Mouse (Mus musculus): Measurements from ENCODE around the gene Tle6. TPM values are rescaled to one million over a fixed set of nuclear protein-coding genes. Genes with fewer than 3 reads are reported as not detected.
A peak's percentile ranks its signal among the peaks of the same experiment; 100 is the strongest.
"Not testable (repeated sequence)": the region's sequence is repeated elsewhere in the genome, so short reads cannot be mapped to it uniquely, and the experiment has no call there.

Gene Tle6
- polyA plus RNA-seq, 1 experiment from 2014 or later: 2.8 TPM

DNA sequence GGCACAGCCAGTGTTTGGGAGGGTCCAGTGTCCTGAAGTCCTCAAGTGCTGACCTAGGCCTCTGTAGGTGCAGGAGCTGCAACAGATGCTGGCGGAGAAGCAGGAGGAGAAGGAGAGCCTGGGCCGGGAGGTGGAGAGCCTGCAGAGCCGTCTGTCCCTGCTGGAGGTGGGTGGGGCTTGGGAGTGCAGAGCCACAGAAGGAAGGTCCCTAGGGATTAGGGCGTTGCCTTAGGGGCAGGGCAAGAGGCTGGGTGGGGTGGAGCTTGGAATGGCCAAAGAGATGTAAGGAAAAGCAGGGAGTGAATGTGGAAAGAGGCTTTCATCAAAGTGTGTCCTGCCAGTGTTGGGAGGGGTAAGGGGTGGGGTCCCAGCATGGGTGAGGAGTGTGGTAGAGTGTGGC, 40.0 kb upstream of the Tle6 start:
- not testable (repeated sequence) for H3K4me2 ChIP-seq (replicated peaks); H3K9me3 ChIP-seq; H3K9ac ChIP-seq (replicated peaks); H3K27me3 ChIP-seq; ATAC-seq; H3K4me3 ChIP-seq (replicated peaks); H3K27ac ChIP-seq; H3K36me3 ChIP-seq
- H3K4me1 ChIP-seq (replicated peaks): peaks cover 29% of the 10 kb centered on the region
- 36% methylated on average over 4 of the region's 4 CpGs for WGBS

DNA sequence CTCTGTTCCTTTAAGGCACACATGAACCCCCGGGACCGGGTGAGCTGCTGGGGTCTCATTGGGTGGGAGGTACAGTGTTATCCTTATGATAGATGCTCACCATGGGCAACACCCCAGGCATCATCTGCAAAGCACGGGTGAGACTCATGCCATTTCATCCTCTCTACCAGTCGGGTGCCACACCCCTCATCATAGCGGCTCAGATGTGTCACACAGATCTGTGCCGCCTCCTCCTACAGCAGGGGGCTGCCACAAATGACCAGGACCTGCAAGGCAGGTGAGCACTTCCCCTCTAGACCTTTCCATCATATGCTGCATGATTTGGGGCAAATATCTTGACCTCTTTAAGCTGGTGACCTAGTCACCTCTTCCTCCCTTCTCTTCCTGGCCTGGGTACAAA, 37.2 kb upstream of the Tle6 start:
- H3K4me3 ChIP-seq (replicated peaks): no peak overlapping the region
- H3K9ac ChIP-seq (replicated peaks): 0 out of 2 replicates have a peak overlapping the region, but pooled peaks have one; percentile 26
- H3K27ac ChIP-seq: no peak overlapping the region
- WGBS: 82% methylated on average over 6 of the region's 6 CpGs
- H3K36me3 ChIP-seq: no peaks in the 10 kb centered on the region
- H3K4me2 ChIP-seq (replicated peaks): no peak overlapping the region
- peaks cover 34% of the 10 kb centered on the region for H3K4me1 ChIP-seq (replicated peaks)
- H3K27me3 ChIP-seq: peaks cover 16% of the 10 kb centered on the region; the same call in 1 of the 2 replicates
- ATAC-seq: no peak
- no peaks in the 10 kb centered on the region for H3K9me3 ChIP-seq

GRCm38 (mm10) chr10:81636338-81636737, 35.5 kb upstream of the Tle6 start:
- H3K4me3 ChIP-seq (replicated peaks): no peak overlapping the region
- H3K36me3 ChIP-seq: no peaks in the 10 kb centered on the region
- no peak overlapping the region for H3K4me2 ChIP-seq (replicated peaks)
- no peak for ATAC-seq
- H3K27ac ChIP-seq: no peak overlapping the region
- H3K9ac ChIP-seq (replicated peaks): no peak overlapping the region
- H3K4me1 ChIP-seq (replicated peaks): peaks cover 21% of the 10 kb centered on the region
- H3K9me3 ChIP-seq: no peaks in the 10 kb centered on the region
- 17% methylated on average over 8 of the region's 8 CpGs for WGBS
- peaks cover 19% of the 10 kb centered on the region; the same call in 1 of the 2 replicates for H3K27me3 ChIP-seq

GRCm38 (mm10) chr10:81633253-81634099, 32.6 kb upstream of the Tle6 start:
- peak overlapping the region; percentile 69 for H3K9ac ChIP-seq (replicated peaks)
- H3K27me3 ChIP-seq: peaks cover 20% of the 10 kb centered on the region; the same call in 1 of the 2 replicates
- H3K4me3 ChIP-seq (replicated peaks): peak overlapping the region; percentile 43
- H3K9me3 ChIP-seq: no peaks in the 10 kb centered on the region
- no peaks in the 10 kb centered on the region for H3K36me3 ChIP-seq
- peak overlapping the region; percentile 36; the same call in 1 of the 2 replicates for H3K27ac ChIP-seq
- peaks cover 15% of the 10 kb centered on the region for H3K4me1 ChIP-seq (replicated peaks)
- peak; percentile 88 for ATAC-seq
- peak overlapping the region; percentile 58 for H3K4me2 ChIP-seq (replicated peaks)
- WGBS: 2% methylated on average over 37 of the region's 37 CpGs

DNA sequence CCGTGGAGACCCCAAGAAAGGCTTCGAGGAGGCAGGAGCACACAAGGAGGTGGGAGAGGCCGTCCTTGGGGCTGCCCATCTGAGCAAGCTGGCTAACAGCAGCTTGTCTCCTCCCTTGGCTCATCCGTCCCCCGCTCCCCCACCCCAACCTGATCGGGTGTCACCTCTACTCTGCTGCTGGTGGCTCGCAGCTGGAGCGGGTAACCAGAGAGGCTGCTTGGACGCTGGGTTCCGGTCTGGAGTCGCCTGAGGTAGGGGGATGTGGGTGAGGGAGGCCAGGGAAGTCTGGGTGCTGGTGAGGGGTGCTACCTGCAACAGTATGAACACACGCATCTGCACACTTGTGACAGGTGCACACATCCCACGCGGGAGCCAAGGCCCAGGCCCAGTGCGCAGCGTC, 27.5 kb upstream of the Tle6 start, which contains the start of gene Ankrd24:
Gene Ankrd24 (plus strand): TSS at position 151 of the 400 bp plus-strand sequence.
- Histone ChIP-seq H3K36me3 (peaks cover 23% of the 10 kb centered on the region), H3K4me1 (replicated peaks) (peaks cover 33% of the 10 kb centered on the region), H3K4me3 (replicated peaks) (peak within 1 kb of the TSS; percentile 81), H3K9ac (replicated peaks) (peak within 1 kb of the TSS; percentile 88), H3K27ac (peak within 1 kb of the TSS; percentile 89), H3K9me3 (no peaks in the 10 kb centered on the region), H3K27me3 (0 out of 2 replicates have a peak, but pooled peaks cover 3% of the 10 kb centered on the region), H3K4me2 (replicated peaks) (peak within 1 kb of the TSS; percentile 89)
- 85% methylated on average over 16 of the region's 16 CpGs for WGBS
- ATAC-seq: 0 out of 2 replicates have a peak, but pooled peaks have one; percentile 0

- H3K4me2 ChIP-seq (replicated peaks): peak overlapping the region; percentile 89
- ATAC-seq: peak; percentile 68
- peaks cover 29% of the 10 kb centered on the region for H3K36me3 ChIP-seq
- peak overlapping the region; percentile 89 for H3K27ac ChIP-seq
- H3K27me3 ChIP-seq: 0 out of 2 replicates have a peak, but pooled peaks cover 3% of the 10 kb centered on the region
- WGBS: 68% methylated on average over 7 of the region's 7 CpGs
- peak overlapping the region; percentile 81 for H3K4me3 ChIP-seq (replicated peaks)
- peak overlapping the region; percentile 88 for H3K9ac ChIP-seq (replicated peaks)
- H3K4me1 ChIP-seq (replicated peaks): peaks cover 27% of the 10 kb centered on the region
- no peaks in the 10 kb centered on the region for H3K9me3 ChIP-seq
Observed at GRCm38 (mm10) chr10:81627836-81628220, 27.0 kb upstream of the Tle6 start.

GRCm38 (mm10) chr10:81626994-81627835, 26.3 kb upstream of the Tle6 start, which contains the start of gene Sirt6:
Gene Sirt6, minus strand, starts transcription at chr10:81627797.
- ATAC-seq: peak; percentile 89
- H3K27ac ChIP-seq: peak within 1 kb of the TSS; percentile 89
- 0 out of 2 replicates have a peak, but pooled peaks cover 3% of the 10 kb centered on the region for H3K27me3 ChIP-seq
- no peaks in the 10 kb centered on the region for H3K9me3 ChIP-seq
- 5% methylated on average over 40 of the region's 40 CpGs for WGBS
- H3K4me3 ChIP-seq (replicated peaks): peak within 1 kb of the TSS; percentile 81
- H3K36me3 ChIP-seq: peaks cover 35% of the 10 kb centered on the region
- H3K9ac ChIP-seq (replicated peaks): peak within 1 kb of the TSS; percentile 88
- H3K4me2 ChIP-seq (replicated peaks): peak within 1 kb of the TSS; percentile 89
- peaks cover 26% of the 10 kb centered on the region for H3K4me1 ChIP-seq (replicated peaks)

GRCm38 (mm10) chr10:81626101-81626993, 25.5 kb upstream of the Tle6 start:
- peak; percentile 15; the same call in 1 of the 2 replicates for ATAC-seq
- Histone ChIP-seq H3K4me2 (replicated peaks) (peak overlapping the region; percentile 89), H3K4me3 (replicated peaks) (peak overlapping the region; percentile 81), H3K27me3 (0 out of 2 replicates have a peak, but pooled peaks cover under 1% of the 10 kb centered on the region), H3K9me3 (no peaks in the 10 kb centered on the region), H3K4me1 (replicated peaks) (peaks cover 26% of the 10 kb centered on the region), H3K27ac (0 out of 2 replicates have a peak overlapping the region, but pooled peaks have one; percentile 89), H3K36me3 (peaks cover 43% of the 10 kb centered on the region), H3K9ac (replicated peaks) (peak overlapping the region; percentile 88)
- WGBS: 91% methylated on average over 22 of the region's 22 CpGs

GRCm38 (mm10) chr10:81623441-81623840, 22.6 kb upstream of the Tle6 start:
- Histone ChIP-seq H3K27ac (no peak overlapping the region), H3K9ac (replicated peaks) (no peak overlapping the region), H3K36me3 (peaks cover 55% of the 10 kb centered on the region), H3K9me3 (no peaks in the 10 kb centered on the region), H3K4me2 (replicated peaks) (no peak overlapping the region), H3K4me3 (replicated peaks) (no peak overlapping the region), H3K27me3 (no peaks in the 10 kb centered on the region), H3K4me1 (replicated peaks) (peaks cover 26% of the 10 kb centered on the region)
- 71% methylated on average over 8 of the region's 8 CpGs for whole genome bisulfite sequencing
- no peak for ATAC-seq

DNA sequence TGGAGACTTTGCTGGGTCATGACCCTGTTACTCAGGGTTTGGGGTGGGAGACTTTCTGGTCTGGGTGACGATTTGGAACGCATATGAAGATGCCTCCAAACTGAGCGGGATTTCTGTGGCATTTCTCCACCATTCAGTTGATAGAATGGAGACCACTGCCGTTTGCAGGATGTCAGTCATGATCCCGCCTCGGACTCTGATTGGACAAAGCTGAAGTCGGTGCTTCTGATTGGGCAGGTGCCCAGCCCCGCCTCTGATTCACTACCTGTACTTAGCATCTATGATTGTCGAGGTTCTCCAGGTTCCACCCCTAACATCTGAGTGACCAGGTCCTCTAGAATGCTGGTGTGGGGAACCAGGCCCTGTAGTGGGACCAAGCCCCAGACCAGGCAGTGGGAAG, 19.9 kb upstream of the Tle6 start:
- no peak overlapping the region for H3K27ac ChIP-seq
- 62% methylated on average over 9 of the region's 9 CpGs for WGBS
- peaks cover 5% of the 10 kb centered on the region; the same call in 1 of the 2 replicates for H3K4me1 ChIP-seq (replicated peaks)
- H3K4me2 ChIP-seq (replicated peaks): no peak overlapping the region
- no peak overlapping the region for H3K4me3 ChIP-seq (replicated peaks)
- H3K9me3 ChIP-seq: no peaks in the 10 kb centered on the region
- no peak for ATAC-seq
- peaks cover 55% of the 10 kb centered on the region for H3K36me3 ChIP-seq
- no peak overlapping the region for H3K9ac ChIP-seq (replicated peaks)
- no peaks in the 10 kb centered on the region for H3K27me3 ChIP-seq

DNA sequence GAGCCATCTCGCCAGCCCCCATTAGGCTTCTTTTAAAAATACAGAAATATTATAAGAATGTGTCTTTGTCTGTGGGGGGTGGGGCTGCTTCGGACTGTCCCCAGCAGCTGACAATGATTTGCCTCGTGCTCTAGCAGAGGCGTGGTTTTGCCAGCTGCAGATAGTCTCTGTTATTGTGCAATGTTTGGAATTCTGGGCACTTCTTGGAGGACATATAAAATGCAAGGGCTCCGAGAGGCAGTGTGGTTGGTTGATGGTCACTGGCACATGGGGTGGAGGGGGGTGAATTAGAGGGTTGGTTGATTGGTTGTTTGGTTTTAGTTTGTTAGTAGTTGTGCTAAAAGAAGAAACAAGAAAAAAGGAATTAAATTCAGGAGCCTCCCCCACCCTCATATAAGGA, 19.1 kb upstream of the Tle6 start:
- ATAC-seq: no peak
- Histone ChIP-seq H3K9ac (replicated peaks) (no peak overlapping the region), H3K27me3 (no peaks in the 10 kb centered on the region), H3K27ac (no peak overlapping the region), H3K36me3 (peaks cover 47% of the 10 kb centered on the region), H3K4me2 (replicated peaks) (no peak overlapping the region), H3K9me3 (no peaks in the 10 kb centered on the region), H3K4me3 (replicated peaks) (no peak overlapping the region), H3K4me1 (replicated peaks) (no peaks in the 10 kb centered on the region)
- 95% methylated on average over 5 of the region's 5 CpGs for WGBS
